Mouse (Mus musculus): ENCODE data around the gene Gm49510. TPM values are rescaled to one million over a fixed set of nuclear protein-coding genes. Genes with fewer than 3 reads are reported as not detected.

Gm49510 gene
- total and polyA plus RNA-seq, 3 experiments = 0.17 to 0.27 TPM; not detected in 1

DNA sequence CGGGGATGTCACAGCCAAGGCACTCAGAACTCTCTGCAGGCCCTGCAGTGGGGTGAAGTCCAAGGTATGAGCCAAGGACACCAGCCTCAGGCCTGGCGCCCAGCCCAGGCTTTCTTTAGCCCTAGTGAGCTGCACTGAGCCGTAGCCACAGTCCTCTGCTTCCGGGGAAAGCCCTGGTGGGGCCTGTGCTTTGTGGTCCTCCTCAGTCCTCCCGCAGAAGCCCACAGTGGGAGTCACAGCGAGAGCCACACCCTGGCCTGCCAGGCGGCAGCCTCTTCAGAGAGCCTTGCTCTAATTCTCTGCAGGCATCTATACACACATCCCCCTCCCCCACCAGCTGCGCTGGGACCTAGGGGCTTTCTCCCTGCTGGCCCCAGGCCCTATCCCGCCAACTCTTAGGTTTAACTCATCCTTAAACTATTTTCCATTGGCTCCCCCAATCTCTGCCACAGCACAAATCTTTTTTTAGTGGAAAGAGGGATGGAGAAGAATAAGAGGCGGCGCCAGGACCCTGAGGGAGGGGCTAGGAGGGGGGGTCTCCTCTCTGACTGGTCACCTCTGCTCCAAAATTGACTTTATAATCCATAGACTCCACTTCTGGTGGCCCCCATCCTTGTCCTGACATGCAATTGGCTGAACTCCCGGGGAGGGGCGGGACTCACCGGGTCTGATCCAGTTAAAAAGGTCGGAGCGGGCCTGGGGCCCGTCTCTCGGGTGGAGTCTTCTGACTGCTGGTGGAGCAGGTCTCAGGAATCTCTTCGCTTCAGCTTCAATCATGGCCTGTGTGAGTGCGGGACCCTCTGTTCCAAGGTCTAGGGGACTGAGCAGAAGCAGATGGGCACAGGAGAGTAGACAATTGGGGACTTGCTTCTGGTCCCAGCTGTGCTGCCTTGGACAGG, 26.8 kb downstream of the Gm49510 start, which contains the start of gene Lgals1 (continued):
- no peak for TF ChIP-seq TAL1 (IDR thresholded peaks at IDR 0.05; ENCODE audit: low read length)
- no peak for TF ChIP-seq SMC3 (IDR thresholded peaks at IDR 0.05; ENCODE audit: low read depth, low read length)
- no peak for TF ChIP-seq KAT2A (conservative IDR thresholded peaks at IDR 0.05; ENCODE audit: low read depth, low read length)
- peak in 1 of 2 experiments; percentile 34; a peak in 2 of 4 replicates for TF ChIP-seq EP300 (IDR thresholded peaks at IDR 0.05; ENCODE audit: low read depth in 1 of 2, low read length in 2 of 2)
- TF ChIP-seq USF2 (IDR thresholded peaks at IDR 0.05; ENCODE audit: borderline replicate concordance in 1 of 2, insufficient read depth in 1 of 2, low read depth in 1 of 2, low read length in 2 of 2) = no peak
- TF ChIP-seq USF1 (IDR thresholded peaks at IDR 0.05; ENCODE audit: low read depth, low read length) = no peak
- no peak for TF ChIP-seq MEF2A (IDR thresholded peaks at IDR 0.05; ENCODE audit: extremely low read depth, insufficient replicate concordance, low read depth, low read length, poor library complexity, severe bottlenecking)
- TF ChIP-seq MAX (IDR thresholded peaks at IDR 0.05; ENCODE audit: low read length) = no peak
- TF ChIP-seq POLR2AphosphoS2 (IDR thresholded peaks at IDR 0.05; ENCODE audit: low read length) = peak; percentile 77
- TF ChIP-seq ELF1 (IDR thresholded peaks at IDR 0.05; ENCODE audit: low read depth, low read length) = 0 out of 2 replicates have a peak, but pooled peaks have one; percentile 22
- peak; percentile 56 to 100; a peak in 3 of 4 replicates for TF ChIP-seq POLR2A (IDR thresholded peaks at IDR 0.05; ENCODE audit: control insufficient read depth in 1 of 2, insufficient read depth in 1 of 2, low read depth in 1 of 2, low read length in 2 of 2, poor library complexity in 1 of 2)
- peak; percentile 30; the same call in 1 of the 2 replicates for TF ChIP-seq MXI1 (IDR thresholded peaks at IDR 0.05; ENCODE audit: low read depth, low read length)
- no peak for TF ChIP-seq CHD2 (IDR thresholded peaks at IDR 0.05; ENCODE audit: low read length)
- no peak for TF ChIP-seq JUND (IDR thresholded peaks at IDR 0.05; ENCODE audit: low read depth, low read length)
- no peak for TF ChIP-seq GATA1 (IDR thresholded peaks at IDR 0.05; ENCODE audit: low read depth, low read length)

DNA sequence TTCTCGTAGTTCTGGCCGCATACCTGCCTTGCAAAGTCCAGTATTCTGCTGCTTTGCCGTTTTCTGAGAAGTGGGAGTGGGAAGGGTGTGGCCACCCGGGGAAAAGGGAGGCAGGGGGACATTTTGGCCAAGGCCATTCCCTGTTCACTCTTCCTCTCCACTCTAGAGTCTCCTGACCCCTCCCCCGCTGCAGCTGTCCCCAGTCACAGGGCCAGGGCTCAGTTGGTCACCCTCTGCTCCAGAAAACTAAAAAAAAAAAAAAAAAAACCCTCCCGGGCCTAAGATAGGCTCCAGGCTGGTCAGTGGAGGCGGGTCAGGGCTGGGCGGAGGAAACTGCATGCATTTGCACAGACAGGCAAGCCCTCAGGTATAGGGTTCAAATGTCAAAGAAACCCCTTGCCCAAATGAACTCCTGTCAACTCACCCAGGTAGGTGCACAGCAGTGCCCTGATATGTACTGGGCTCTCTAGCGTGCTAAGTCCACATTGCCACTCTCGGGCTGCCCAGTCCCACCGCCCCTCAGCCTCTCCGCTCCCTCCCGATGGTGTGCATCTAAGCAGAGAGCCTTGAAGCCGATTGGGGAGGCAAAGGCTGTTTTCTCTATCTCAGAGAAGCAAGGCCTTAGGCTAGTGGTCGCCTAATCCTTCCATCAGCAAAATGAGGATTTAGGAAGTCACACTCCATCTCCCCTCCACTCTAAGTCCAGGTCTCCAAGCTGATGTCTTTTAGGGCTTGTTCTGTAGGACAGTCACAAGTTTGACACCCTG, 27.7 kb downstream of the Gm49510 start:
- Histone ChIP-seq H3K27ac (ENCODE audit: control insufficient read depth, low read depth, low read length) (peak overlapping the region; percentile 87), H3K9ac (ENCODE audit: control insufficient read depth, low read depth, low read length, poor library complexity, severe bottlenecking) (peak overlapping the region; percentile 74), H3K4me3 (ENCODE audit: control insufficient read depth in 1 of 2, insufficient read depth in 1 of 2, low read depth in 2 of 2, low read length in 2 of 2) (peak overlapping the region; percentile 68 to 75), H3K4me1 (ENCODE audit: control insufficient read depth in 1 of 2, insufficient read depth in 2 of 2, low read length in 2 of 2) (peaks cover 3 to 40% of the 10 kb centered on the region in 2 experiments; a peak in 3 of 4 replicates), H3K36me3 (ENCODE audit: control insufficient read depth in 1 of 2, insufficient read depth in 2 of 2, low read length in 2 of 2) (peaks cover 0 to 28% of the 10 kb centered on the region in 2 experiments; a peak in 2 of 4 replicates), H3K79me2 (ENCODE audit: control insufficient read depth, insufficient read depth, low read length, poor library complexity) (peaks cover 10% of the 10 kb centered on the region), H3K9me3 (replicated peaks; ENCODE audit: insufficient read depth, low read length) (no peaks in the 10 kb centered on the region), H3K27me3 (ENCODE audit: control insufficient read depth in 1 of 2, insufficient read depth in 2 of 2, low read length in 2 of 2) (no peaks in the 10 kb centered on the region)
- DNase-seq (ENCODE audit: low read depth, low spot score) = peak; percentile 68
- TF ChIP-seq MAX (IDR thresholded peaks at IDR 0.05; ENCODE audit: low read length) = 0 out of 2 replicates have a peak, but pooled peaks have one; percentile 28
- TF ChIP-seq ZC3H11A (IDR thresholded peaks at IDR 0.05; ENCODE audit: low read depth, low read length) = no peak
- peak; percentile 3; the same call in 1 of the 2 replicates for TF ChIP-seq MXI1 (IDR thresholded peaks at IDR 0.05; ENCODE audit: low read depth, low read length)
- peak; percentile 84; the same call in 1 of the 2 replicates for TF ChIP-seq CHD1 (IDR thresholded peaks at IDR 0.05; ENCODE audit: low read depth, low read length)

Measured in MEL (cell line).